ENCODE assay signal across 7 mouse cellular contexts in the genomic region with DNA sequence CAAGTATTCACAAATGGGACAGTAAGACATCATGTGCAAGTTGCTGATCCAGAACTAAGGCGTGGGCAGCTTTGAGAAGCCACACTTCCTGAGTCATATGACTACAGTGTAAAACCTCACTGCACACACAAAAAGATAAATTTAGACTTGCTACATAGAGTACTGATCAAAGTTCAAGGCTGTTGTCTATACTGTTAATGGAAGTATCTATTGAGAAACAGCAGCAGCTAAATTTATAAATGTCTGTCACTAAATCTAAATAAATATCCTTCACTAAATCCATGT. TPM values are rescaled to one million over a fixed set of nuclear protein-coding genes. Genes with fewer than 3 reads are reported as not detected.
DNase-seq lines count a peak whose midpoint lies in the region; ATAC-seq lines count a peak whose summit lies in the region.

No protein-coding gene starts in this region.

- ATAC-seq in midbrain, embryonic 12.5 days (ENCODE audit: low FRiP score, low read depth) = no peak
- no peak for ATAC-seq in midbrain, embryonic 15.5 days (replicated peaks)
- ATAC-seq in embryonic facial prominence, embryonic 12.5 days (ENCODE audit: insufficient number of reproducible peaks, insufficient read depth, low FRiP score, low TSS enrichment) = no peak
- ATAC-seq in kidney, embryonic 15.5 days (replicated peaks; ENCODE audit: low FRiP score) = no peak
- no peak for ATAC-seq in neural tube, embryonic 15.5 days (ENCODE audit: low FRiP score)

- H3K9me3 ChIP-seq in midbrain, embryonic 12.5 days = no peaks in the 10 kb centered on the region
- no peaks in the 10 kb centered on the region for H3K9me3 ChIP-seq in midbrain, embryonic 15.5 days
- H3K9me3 ChIP-seq in embryonic facial prominence, embryonic 12.5 days = no peaks in the 10 kb centered on the region
- no peaks in the 10 kb centered on the region for H3K9me3 ChIP-seq in kidney, embryonic 15.5 days (replicated peaks)
- H3K9me3 ChIP-seq in neural tube, embryonic 15.5 days (replicated peaks) = no peaks in the 10 kb centered on the region

- H3K36me3 ChIP-seq in midbrain, embryonic 12.5 days = no peaks in the 10 kb centered on the region
- no peaks in the 10 kb centered on the region for H3K36me3 ChIP-seq in midbrain, embryonic 15.5 days (replicated peaks)
- H3K36me3 ChIP-seq in embryonic facial prominence, embryonic 12.5 days = peaks cover 11% of the 10 kb centered on the region; the same call in 1 of the 2 replicates
- H3K36me3 ChIP-seq in kidney, embryonic 15.5 days = peaks cover 13% of the 10 kb centered on the region
- no peaks in the 10 kb centered on the region for H3K36me3 ChIP-seq in neural tube, embryonic 15.5 days

- H3K9ac ChIP-seq in midbrain, embryonic 12.5 days (replicated peaks) = no peak overlapping the region
- H3K9ac ChIP-seq in midbrain, embryonic 15.5 days = no peak overlapping the region
- no peak overlapping the region for H3K9ac ChIP-seq in embryonic facial prominence, embryonic 12.5 days
- H3K9ac ChIP-seq in kidney, embryonic 15.5 days = peak overlapping the region; percentile 95; the same call in 1 of the 2 replicates
- H3K9ac ChIP-seq in neural tube, embryonic 15.5 days (replicated peaks) = no peak overlapping the region

- H3K4me2 ChIP-seq in midbrain, embryonic 12.5 days (replicated peaks) = peak overlapping the region; percentile 65
- no peak overlapping the region for H3K4me2 ChIP-seq in midbrain, embryonic 15.5 days
- H3K4me2 ChIP-seq in embryonic facial prominence, embryonic 12.5 days (replicated peaks) = peak overlapping the region; percentile 64
- H3K4me2 ChIP-seq in kidney, embryonic 15.5 days = peak overlapping the region; percentile 68
- H3K4me2 ChIP-seq in neural tube, embryonic 15.5 days = peak overlapping the region; percentile 83

- no peaks in the 10 kb centered on the region for H3K27me3 ChIP-seq in midbrain, embryonic 12.5 days
- H3K27me3 ChIP-seq in midbrain, embryonic 15.5 days (replicated peaks) = no peaks in the 10 kb centered on the region
- no peaks in the 10 kb centered on the region for H3K27me3 ChIP-seq in embryonic facial prominence, embryonic 12.5 days
- no peaks in the 10 kb centered on the region for H3K27me3 ChIP-seq in kidney, embryonic 15.5 days
- no peaks in the 10 kb centered on the region for H3K27me3 ChIP-seq in neural tube, embryonic 15.5 days (replicated peaks)

- H3K4me1 ChIP-seq in midbrain, embryonic 12.5 days = peaks cover 23% of the 10 kb centered on the region
- H3K4me1 ChIP-seq in midbrain, embryonic 15.5 days = peaks cover 24% of the 10 kb centered on the region
- H3K4me1 ChIP-seq in embryonic facial prominence, embryonic 12.5 days = peaks cover 25% of the 10 kb centered on the region
- H3K4me1 ChIP-seq in kidney, embryonic 15.5 days = peaks cover 42% of the 10 kb centered on the region
- peaks cover 34% of the 10 kb centered on the region for H3K4me1 ChIP-seq in neural tube, embryonic 15.5 days

- DNase-seq in embryo, embryonic 11 days = no peak
- no peak for DNase-seq in urinary bladder, postnatal 25 days (ENCODE audit: low spot score)

- 0 out of 2 replicates have a peak overlapping the region, but pooled peaks have one; percentile 10 for H3K4me3 ChIP-seq in midbrain, embryonic 12.5 days
- H3K4me3 ChIP-seq in midbrain, embryonic 15.5 days = no peak overlapping the region
- H3K4me3 ChIP-seq in embryonic facial prominence, embryonic 12.5 days = no peak overlapping the region
- H3K4me3 ChIP-seq in kidney, embryonic 15.5 days (replicated peaks) = peak overlapping the region; percentile 81; the same call in 1 of the 2 replicates
- no peak overlapping the region for H3K4me3 ChIP-seq in neural tube, embryonic 15.5 days (replicated peaks)

- 65% methylated on average over 1 of the region's 1 CpGs for WGBS in midbrain, embryonic 12.5 days
- WGBS in midbrain, embryonic 15.5 days = 43% methylated on average over 1 of the region's 1 CpGs
- 28% methylated on average over 1 of the region's 1 CpGs for WGBS in embryonic facial prominence, embryonic 12.5 days
- WGBS in kidney, embryonic 15.5 days = 30% methylated on average over 1 of the region's 1 CpGs
- WGBS in neural tube, embryonic 15.5 days = 58% methylated on average over 1 of the region's 1 CpGs

- no peak overlapping the region for H3K27ac ChIP-seq in midbrain, embryonic 12.5 days (replicated peaks)
- H3K27ac ChIP-seq in midbrain, embryonic 15.5 days = no peak overlapping the region
- H3K27ac ChIP-seq in embryonic facial prominence, embryonic 12.5 days = no peak overlapping the region
- peak overlapping the region; percentile 41; the same call in 1 of the 2 replicates for H3K27ac ChIP-seq in kidney, embryonic 15.5 days
- no peak overlapping the region for H3K27ac ChIP-seq in neural tube, embryonic 15.5 days (replicated peaks)

RNA-seq across cellular contexts. Expression of a gene that starts 2.8 kb away (rescaled TPM):
- polyA plus RNA-seq in midbrain, embryonic 12.5 days (2016; fragmentation: Nextera tagmentation; extraction: Ambion mirVana) = 15.2 and 17.5 TPM in 2 replicates
- 11.5 and 12.3 TPM in 2 replicates for polyA plus RNA-seq in midbrain, embryonic 15.5 days (2015; fragmentation: Nextera tagmentation; extraction: Ambion mirVana)
- polyA plus RNA-seq in embryonic facial prominence, embryonic 12.5 days (2016; fragmentation: Nextera tagmentation; extraction: Ambion mirVana) = 19.4 and 19.8 TPM in 2 replicates
- 24.2 and 25.3 TPM in 2 replicates for polyA plus RNA-seq in kidney, embryonic 15.5 days (2015; fragmentation: Nextera tagmentation; extraction: Ambion mirVana)
- 13.3 and 15.5 TPM in 2 replicates for polyA plus RNA-seq in neural tube, embryonic 15.5 days (2015; fragmentation: Nextera tagmentation; extraction: Ambion mirVana)

RNA-seq across cellular contexts. Expression of a gene that starts 3.0 kb away (rescaled TPM):
- polyA plus RNA-seq in midbrain, embryonic 12.5 days (2016; fragmentation: Nextera tagmentation; extraction: Ambion mirVana) = 93.3 and 97.2 TPM in 2 replicates
- polyA plus RNA-seq in midbrain, embryonic 15.5 days (2015; fragmentation: Nextera tagmentation; extraction: Ambion mirVana) = 62.0 and 62.8 TPM in 2 replicates
- polyA plus RNA-seq in embryonic facial prominence, embryonic 12.5 days (2016; fragmentation: Nextera tagmentation; extraction: Ambion mirVana) = 132 and 140 TPM in 2 replicates
- polyA plus RNA-seq in kidney, embryonic 15.5 days (2015; fragmentation: Nextera tagmentation; extraction: Ambion mirVana) = 125 and 129 TPM in 2 replicates
- polyA plus RNA-seq in neural tube, embryonic 15.5 days (2015; fragmentation: Nextera tagmentation; extraction: Ambion mirVana) = 74.4 and 93.8 TPM in 2 replicates

Comparison
In these comparisons a context has a peak if more than half of its experiments do, and no peak if none do; other contexts are left out.
1. H3K4me3 ChIP-seq: peak in midbrain, embryonic 12.5 days (single experiment) and kidney, embryonic 15.5 days (single experiment); none in midbrain, embryonic 15.5 days (single experiment), embryonic facial prominence, embryonic 12.5 days (single experiment) and neural tube, embryonic 15.5 days (single experiment).